Mouse (Mus musculus) kidney, embryonic 14.5 days (tissue): Measurements from ENCODE around the gene Cct3. TPM values are rescaled to one million over a fixed set of nuclear protein-coding genes. Genes with fewer than 3 reads are reported as not detected.

Experiments used
- ATAC-seq: fragments of 200-750 bp; cut with Nextera tagmentation; 2 replicates; pipeline ENCODE4 v1.8.0; 2017; ENCODE audit warnings: moderate number of reproducible peaks, mild to moderate bottlenecking, moderate TSS enrichment, moderate library complexity; ENCODE audit not compliant: low FRiP score, low TSS enrichment
- H3K27ac ChIP-seq: fragments of 300-500 bp; sonication (generic); 2 replicates; pipeline ENCODE4 v1.5.1; 2014; ENCODE audit warnings: low read depth, mild to moderate bottlenecking, low read length, moderate library complexity, mixed read lengths
- H3K27me3 ChIP-seq: fragments of 300-500 bp; sonication (generic); 2 replicates; pipeline ENCODE4 v1.6.1; 2014; ENCODE audit warnings: mild to moderate bottlenecking, low read length; ENCODE audit not compliant: control insufficient read depth, insufficient read depth
- H3K36me3 ChIP-seq: fragments of 300-500 bp; sonication (generic); 2 replicates; pipeline ENCODE4 v1.6.1; 2014; ENCODE audit warnings: low read length, mixed read lengths; ENCODE audit not compliant: control insufficient read depth, insufficient read depth
- H3K4me1 ChIP-seq: fragments of 300-500 bp; sonication (generic); 2 replicates; pipeline ENCODE4 v1.6.1; 2014; ENCODE audit warnings: low read length, mixed read lengths; ENCODE audit not compliant: control insufficient read depth, insufficient read depth
- H3K4me2 ChIP-seq: fragments of 300-500 bp; sonication (generic); replicated peaks from 2 replicates; pipeline ENCODE4 v1.6.1; 2014; ENCODE audit warnings: low read depth, mild to moderate bottlenecking, low read length
- H3K4me3 ChIP-seq: fragments of 300-500 bp; sonication (generic); 2 replicates; pipeline ENCODE4 v1.5.1; 2014; ENCODE audit warnings: mild to moderate bottlenecking, low read length
- H3K9ac ChIP-seq: fragments of 300-500 bp; sonication (generic); 2 replicates; pipeline ENCODE4 v1.6.1; 2014; ENCODE audit warnings: low read depth, mild to moderate bottlenecking, low read length, moderate library complexity
- H3K9me3 ChIP-seq: fragments of 300-500 bp; sonication (generic); 2 replicates; pipeline ENCODE4 v1.6.1; 2016; ENCODE audit warnings: low read length; ENCODE audit not compliant: control insufficient read depth
- WGBS: fragments of 180-500 bp; shearing (Covaris S2); extraction: QIAGEN DNeasy Blood & Tissue Kit; methylation state at CpG from one replicate; pipeline ENCODE4 v1.1.7; 2014; 5-methylcytosine and 5-hydroxymethylcytosine counted together
- polyA plus RNA-seq: library from polyadenylated mRNA; unstranded; fragments of >200 nt; fragmentation: Nextera tagmentation; extraction: Ambion mirVana; gene quantifications from 2 replicates; pipeline ENCODE4 v1.2.1, GENCODE M21; 2014

Cct3 gene
- polyA plus RNA-seq, 1 experiment from 2014 or later, result 679 TPM

GRCm38 (mm10) chr3:88328956-88329355 is 32.0 kb downstream of the Cct3 start:
- 58% methylated on average over 5 of the region's 5 CpGs for WGBS
- H3K9me3 ChIP-seq, result no peaks in the 10 kb centered on the region
- H3K9ac ChIP-seq, result no peak overlapping the region
- H3K4me2 ChIP-seq, result no peak overlapping the region
- no peak for ATAC-seq
- H3K36me3 ChIP-seq, result peaks cover 26% of the 10 kb centered on the region
- no peak overlapping the region for H3K27ac ChIP-seq
- peaks cover 9% of the 10 kb centered on the region; the same call in 1 of the 2 replicates for H3K4me1 ChIP-seq
- no peak overlapping the region for H3K4me3 ChIP-seq
- H3K27me3 ChIP-seq, result no peaks in the 10 kb centered on the region

DNA sequence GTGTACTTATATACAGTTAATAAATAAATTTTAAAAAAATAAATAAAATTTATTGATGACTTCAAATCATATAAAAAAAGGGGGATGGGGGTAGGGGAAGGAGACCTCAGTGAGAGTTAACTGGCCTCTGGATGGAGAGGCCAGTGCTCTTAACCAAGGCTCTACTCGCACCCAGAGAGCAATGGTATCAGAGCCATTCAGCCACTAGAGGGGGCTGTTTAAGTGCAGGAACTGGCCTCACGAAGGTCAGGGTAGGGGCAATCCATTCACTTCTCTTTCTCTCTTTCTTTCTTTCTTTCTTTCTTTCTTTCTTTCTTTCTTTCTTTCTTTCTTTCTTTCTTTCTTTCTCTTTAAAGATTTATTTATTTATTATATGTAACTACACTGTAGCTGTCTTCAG is 34.4 kb downstream of the Cct3 start:
- WGBS, result 39% methylated on average over 2 of the region's 2 CpGs
- Histone ChIP-seq H3K27me3 (no peaks in the 10 kb centered on the region), H3K4me2 (no peak overlapping the region), H3K9me3 (no peaks in the 10 kb centered on the region), H3K4me3 (no peak overlapping the region), H3K36me3 (peaks cover 26% of the 10 kb centered on the region), H3K4me1 (peaks cover 8% of the 10 kb centered on the region; the same call in 1 of the 2 replicates), H3K9ac (no peak overlapping the region), H3K27ac (no peak overlapping the region)
- ATAC-seq, result no peak

- Histone ChIP-seq H3K9ac (peak overlapping the region; percentile 28; the same call in 1 of the 2 replicates), H3K9me3 (no peaks in the 10 kb centered on the region), H3K36me3 (peaks cover 16% of the 10 kb centered on the region; the same call in 1 of the 2 replicates), H3K27me3 (no peaks in the 10 kb centered on the region), H3K27ac (no peak overlapping the region), H3K4me2 (peak overlapping the region; percentile 24), H3K4me1 (peaks cover 14% of the 10 kb centered on the region), H3K4me3 (peak overlapping the region; percentile 6; the same call in 1 of the 2 replicates)
- 39% methylated on average over 12 of the region's 12 CpGs for WGBS
- ATAC-seq, result no peak
Observed at GRCm38 (mm10) chr3:88334029-88334658, 37.2 kb downstream of the Cct3 start.

- WGBS, result 34% methylated on average over 3 of the region's 3 CpGs
- Histone ChIP-seq H3K4me1 (peaks cover 14% of the 10 kb centered on the region), H3K9me3 (no peaks in the 10 kb centered on the region), H3K36me3 (peaks cover 9% of the 10 kb centered on the region; the same call in 1 of the 2 replicates), H3K27me3 (no peaks in the 10 kb centered on the region), H3K4me3 (peak overlapping the region; percentile 54), H3K4me2 (peak overlapping the region; percentile 50), H3K27ac (no peak overlapping the region), H3K9ac (peak overlapping the region; percentile 70)
- no peak for ATAC-seq
Observed at GRCm38 (mm10) chr3:88334902-88335435, 38.1 kb downstream of the Cct3 start.

- WGBS, result under 1% methylated on average over 27 of the region's 27 CpGs
- H3K9me3 ChIP-seq, result no peaks in the 10 kb centered on the region
- no peaks in the 10 kb centered on the region for H3K27me3 ChIP-seq
- peak overlapping the region; percentile 50 for H3K4me2 ChIP-seq
- H3K27ac ChIP-seq, result peak overlapping the region; percentile 89
- ATAC-seq, result peak; percentile 30
- peaks cover 14% of the 10 kb centered on the region for H3K4me1 ChIP-seq
- H3K4me3 ChIP-seq, result peak overlapping the region; percentile 54
- peaks cover 6% of the 10 kb centered on the region; the same call in 1 of the 2 replicates for H3K36me3 ChIP-seq
- H3K9ac ChIP-seq, result peak overlapping the region; percentile 70
Observed at GRCm38 (mm10) chr3:88335436-88336053, 38.6 kb downstream of the Cct3 start.

DNA sequence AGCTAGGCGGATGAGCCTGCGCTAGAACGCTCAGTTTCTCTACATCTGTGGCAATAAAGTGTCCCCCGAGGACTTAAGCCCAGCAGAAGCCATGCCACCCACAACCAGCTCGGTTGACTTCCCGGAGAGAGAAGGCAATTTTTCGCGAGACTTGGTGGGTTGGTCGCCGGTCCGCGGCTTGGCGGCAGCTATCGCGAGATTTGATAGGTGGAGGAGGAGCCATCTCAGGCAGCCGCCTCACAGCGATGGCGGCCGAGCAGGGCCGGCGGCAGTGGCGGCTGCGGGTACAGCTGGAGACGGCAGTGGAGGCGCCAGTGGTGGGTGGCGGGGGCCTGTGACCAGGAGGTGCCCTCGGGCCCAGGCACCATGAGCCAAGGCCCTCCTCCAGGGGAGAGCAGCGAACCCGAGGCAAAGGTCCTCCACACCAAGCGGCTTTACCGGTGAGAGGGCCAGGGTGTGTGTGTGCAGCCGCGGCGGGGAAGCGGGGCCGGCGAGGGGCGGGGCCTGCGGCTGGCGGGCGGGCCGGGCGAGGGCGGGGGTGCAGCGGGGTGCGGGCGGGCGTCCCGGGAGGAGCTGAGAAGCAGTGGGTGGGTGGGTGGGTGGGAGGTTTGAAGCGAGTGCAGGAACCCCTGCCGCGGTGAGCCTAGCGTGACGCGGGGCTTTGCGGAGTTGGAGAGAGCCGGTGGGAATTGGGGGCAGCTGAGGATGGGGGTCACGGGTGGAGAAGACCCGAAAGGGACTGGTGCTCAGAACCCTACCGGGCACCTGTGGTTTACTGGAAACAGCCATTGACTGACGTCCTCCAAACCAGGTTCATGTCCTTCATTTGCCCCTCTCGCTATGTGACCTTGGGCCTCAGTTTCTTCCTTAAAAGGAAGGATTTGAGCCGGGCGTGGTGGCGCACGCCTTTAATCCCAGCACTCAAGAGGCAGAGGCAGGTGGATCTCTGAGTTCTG is 39.4 kb downstream of the Cct3 start, which contains the start of the genes Tmem79 and Smg5:
TSS of gene Tmem79 (minus strand) at position 91 of the 956 bp plus-strand sequence.
TSS of gene Smg5 (plus strand) at position 203 of the 956 bp plus-strand sequence.
- no peaks in the 10 kb centered on the region for H3K27me3 ChIP-seq
- peak within 1 kb of the TSS; percentile 54 for H3K4me3 ChIP-seq
- WGBS, result 2% methylated on average over 59 of the region's 66 CpGs
- H3K4me1 ChIP-seq, result peaks cover 14% of the 10 kb centered on the region
- peak; percentile 95 for ATAC-seq
- peaks cover 8% of the 10 kb centered on the region; the same call in 1 of the 2 replicates for H3K36me3 ChIP-seq
- no peaks in the 10 kb centered on the region for H3K9me3 ChIP-seq
- H3K27ac ChIP-seq, result peak within 1 kb of the TSS; percentile 89
- peak within 1 kb of the TSS; percentile 70 for H3K9ac ChIP-seq
- peak within 1 kb of the TSS; percentile 50 for H3K4me2 ChIP-seq

GRCm38 (mm10) chr3:88337367-88338020 is 40.6 kb downstream of the Cct3 start:
- Histone ChIP-seq H3K9me3 (no peaks in the 10 kb centered on the region), H3K36me3 (peaks cover 19% of the 10 kb centered on the region), H3K4me3 (peak overlapping the region; percentile 54), H3K4me1 (peaks cover 14% of the 10 kb centered on the region), H3K27ac (0 out of 2 replicates have a peak overlapping the region, but pooled peaks have one; percentile 6), H3K27me3 (no peaks in the 10 kb centered on the region), H3K4me2 (peak overlapping the region; percentile 50), H3K9ac (peak overlapping the region; percentile 4; the same call in 1 of the 2 replicates)
- ATAC-seq, result no peak
- 77% methylated on average over 11 of the region's 11 CpGs for WGBS

DNA sequence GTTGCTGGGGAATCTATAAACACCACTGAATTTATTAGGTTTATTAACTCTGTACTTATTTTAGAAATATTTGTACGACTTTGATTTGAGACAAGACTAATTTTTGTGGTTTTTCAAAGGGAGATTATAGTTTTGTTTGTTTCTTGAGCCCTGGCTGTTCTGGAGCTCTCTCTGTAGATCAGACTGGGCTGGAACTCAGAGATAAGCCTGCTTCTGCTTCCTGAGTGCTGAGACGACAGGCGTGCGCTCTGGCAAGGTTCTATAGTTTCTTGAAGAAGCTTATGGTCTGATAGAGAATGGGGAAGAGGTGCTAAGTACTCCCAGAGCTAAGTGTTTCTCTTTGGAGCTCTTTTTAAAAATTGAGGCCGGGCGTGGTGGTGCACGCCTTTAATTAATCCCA is 41.4 kb downstream of the Cct3 start:
- no peak for ATAC-seq
- H3K4me3 ChIP-seq, result no peak overlapping the region
- no peaks in the 10 kb centered on the region for H3K9me3 ChIP-seq
- peaks cover 27% of the 10 kb centered on the region for H3K36me3 ChIP-seq
- H3K27ac ChIP-seq, result no peak overlapping the region
- peaks cover 14% of the 10 kb centered on the region for H3K4me1 ChIP-seq
- H3K4me2 ChIP-seq, result no peak overlapping the region
- 92% methylated on average over 7 of the region's 7 CpGs for WGBS
- H3K27me3 ChIP-seq, result no peaks in the 10 kb centered on the region
- no peak overlapping the region for H3K9ac ChIP-seq
